Mouse (Mus musculus) splenic B cell, adult 2 months (primary cell): Measurements from ENCODE around the gene Prr18.
"Not testable (repeated sequence)": the region's sequence is repeated elsewhere in the genome, so short reads cannot be mapped to it uniquely, and the experiment has no call there.

Experiments used
- DNase-seq: peaks from one replicate; pipeline ENCODE4 v3.0.0-alpha.2; 2011; ENCODE audit warnings: low read depth, low spot score
- H3K27me3 ChIP-seq: 2 replicates; pipeline ENCODE4 v1.6.1; 2012; ENCODE audit warnings: mild to moderate bottlenecking, low read length, moderate library complexity, mixed read lengths; ENCODE audit not compliant: control insufficient read depth, poor library complexity, insufficient read depth, severe bottlenecking
- H3K36me3 ChIP-seq: 2 replicates; pipeline ENCODE4 v1.6.1; 2012; ENCODE audit warnings: mild to moderate bottlenecking, low read length, moderate library complexity, mixed read lengths; ENCODE audit not compliant: control insufficient read depth, poor library complexity, insufficient read depth, severe bottlenecking

The Prr18 gene

GRCm38 (mm10) chr17:8316251-8316650 lies 21.0 kb upstream of the Prr18 start:
- Histone ChIP-seq H3K27me3 (no peaks in the 10 kb centered on the region), H3K36me3 (no peaks in the 10 kb centered on the region)
- peak; percentile 59 for DNase-seq

GRCm38 (mm10) chr17:8326877-8327276 lies 10.4 kb upstream of the Prr18 start:
- not testable (repeated sequence) for DNase-seq, H3K27me3 ChIP-seq, H3K36me3 ChIP-seq

GRCm38 (mm10) chr17:8328511-8329174 lies 8.6 kb upstream of the Prr18 start:
- peak; percentile 27 for DNase-seq
- peaks cover 6% of the 10 kb centered on the region for H3K36me3 ChIP-seq
- no peaks in the 10 kb centered on the region for H3K27me3 ChIP-seq

- DNase-seq: no peak
- Histone ChIP-seq H3K27me3 (no peaks in the 10 kb centered on the region), H3K36me3 (peaks cover 6% of the 10 kb centered on the region)
Observed at GRCm38 (mm10) chr17:8330602-8331001, 6.7 kb upstream of the Prr18 start.

GRCm38 (mm10) chr17:8339666-8340374 lies 2.6 kb downstream of the Prr18 start:
- no peak for DNase-seq
- Histone ChIP-seq H3K36me3 (no peaks in the 10 kb centered on the region), H3K27me3 (no peaks in the 10 kb centered on the region; the same call in 1 of the 2 replicates)

- H3K27me3 ChIP-seq: no peaks in the 10 kb centered on the region; the same call in 1 of the 2 replicates
- peak; percentile 12 for DNase-seq
- H3K36me3 ChIP-seq: no peaks in the 10 kb centered on the region
Observed at GRCm38 (mm10) chr17:8340407-8341359, 3.4 kb downstream of the Prr18 start.

- no peaks in the 10 kb centered on the region; the same call in 1 of the 2 replicates for H3K27me3 ChIP-seq
- DNase-seq: no peak
- no peaks in the 10 kb centered on the region for H3K36me3 ChIP-seq
Observed at GRCm38 (mm10) chr17:8341360-8341963, 4.2 kb downstream of the Prr18 start.

- no peak for DNase-seq
- H3K27me3 ChIP-seq: no peaks in the 10 kb centered on the region; the same call in 1 of the 2 replicates
Observed at GRCm38 (mm10) chr17:8342706-8343105, 5.4 kb downstream of the Prr18 start.

GRCm38 (mm10) chr17:8343416-8343815 lies 6.2 kb downstream of the Prr18 start:
- no peak for DNase-seq
- Histone ChIP-seq H3K27me3 (no peaks in the 10 kb centered on the region; the same call in 1 of the 2 replicates), H3K36me3 (no peaks in the 10 kb centered on the region)

More at GRCm38 (mm10) chr17:8342706-8343105, 5.4 kb downstream of the Prr18 start:
- no peaks in the 10 kb centered on the region for H3K36me3 ChIP-seq

- Histone ChIP-seq H3K36me3 (no peaks in the 10 kb centered on the region), H3K27me3 (no peaks in the 10 kb centered on the region)
- no peak for DNase-seq
Observed at GRCm38 (mm10) chr17:8347765-8348285, 10.6 kb downstream of the Prr18 start.

GRCm38 (mm10) chr17:8348941-8349340 lies 11.7 kb downstream of the Prr18 start:
- DNase-seq: no peak
- H3K27me3 ChIP-seq: no peaks in the 10 kb centered on the region
- no peaks in the 10 kb centered on the region for H3K36me3 ChIP-seq

- no peaks in the 10 kb centered on the region for H3K36me3 ChIP-seq
- DNase-seq: no peak
- no peaks in the 10 kb centered on the region for H3K27me3 ChIP-seq
Observed at GRCm38 (mm10) chr17:8351088-8351487, 13.8 kb downstream of the Prr18 start.

GRCm38 (mm10) chr17:8355692-8356091 lies 18.4 kb downstream of the Prr18 start, which contains the start of gene T2:
T2 (plus strand) TSS chr17:8355992.
- no peaks in the 10 kb centered on the region for H3K36me3 ChIP-seq
- DNase-seq: no peak

GRCm38 (mm10) chr17:8357498-8357897 lies 20.2 kb downstream of the Prr18 start:
- Histone ChIP-seq H3K27me3 (no peaks in the 10 kb centered on the region), H3K36me3 (no peaks in the 10 kb centered on the region)
- no peak for DNase-seq

More at GRCm38 (mm10) chr17:8355692-8356091, 18.4 kb downstream of the Prr18 start, which contains the start of gene T2:
- no peaks in the 10 kb centered on the region for H3K27me3 ChIP-seq
